Mouse (Mus musculus): ENCODE data around the gene Proser1. TPM values are rescaled to one million over a fixed set of nuclear protein-coding genes. Genes with fewer than 3 reads are reported as not detected.

Proser1 gene
- total RNA-seq, 2 experiments from 2014 or later = 22.1 to 24.6 TPM

DNA sequence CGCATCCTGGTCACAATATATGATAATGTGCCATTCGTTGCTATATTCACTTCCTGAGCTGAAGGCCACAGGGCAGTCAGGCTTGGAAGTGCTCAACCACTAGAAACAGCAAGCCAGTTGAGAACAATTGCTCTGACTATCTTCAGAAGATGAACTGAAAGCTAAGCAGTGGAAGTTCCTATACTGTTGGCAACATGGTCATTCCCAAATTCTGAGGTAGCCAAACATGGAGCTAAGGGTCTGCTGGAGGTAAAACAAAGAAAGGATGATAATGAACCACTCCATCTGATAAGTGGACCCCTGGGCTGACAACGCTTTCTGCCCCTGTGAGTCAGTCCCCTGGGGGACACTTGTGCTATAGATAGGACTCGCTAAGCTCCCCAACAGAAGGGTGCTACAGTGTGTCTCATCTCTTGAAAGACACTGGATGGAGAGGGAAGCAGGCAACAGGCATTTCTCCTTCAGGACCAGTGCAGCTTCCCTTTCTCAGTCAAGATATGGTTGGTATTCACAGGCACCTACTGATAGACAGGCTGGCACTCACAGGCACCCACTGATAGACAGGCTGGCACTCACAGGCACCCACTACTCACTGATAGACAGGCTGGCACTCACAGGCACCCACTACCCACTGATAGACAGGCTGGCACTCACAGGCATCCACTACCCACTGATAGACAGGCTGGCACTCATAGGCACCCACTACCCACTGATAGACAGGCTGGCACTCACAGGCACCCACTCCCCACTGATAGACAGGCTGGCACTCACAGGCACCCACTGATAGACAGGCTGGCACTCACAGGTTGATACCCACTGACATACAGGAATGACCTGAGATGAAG, 51.0 kb downstream of the Proser1 start:
- intact Hi-C loops (cut with DNase I) = no loop called here
- no peak for DNase-seq (ENCODE audit: extremely low spot score in 1 of 2, low spot score in 2 of 2)

DNA sequence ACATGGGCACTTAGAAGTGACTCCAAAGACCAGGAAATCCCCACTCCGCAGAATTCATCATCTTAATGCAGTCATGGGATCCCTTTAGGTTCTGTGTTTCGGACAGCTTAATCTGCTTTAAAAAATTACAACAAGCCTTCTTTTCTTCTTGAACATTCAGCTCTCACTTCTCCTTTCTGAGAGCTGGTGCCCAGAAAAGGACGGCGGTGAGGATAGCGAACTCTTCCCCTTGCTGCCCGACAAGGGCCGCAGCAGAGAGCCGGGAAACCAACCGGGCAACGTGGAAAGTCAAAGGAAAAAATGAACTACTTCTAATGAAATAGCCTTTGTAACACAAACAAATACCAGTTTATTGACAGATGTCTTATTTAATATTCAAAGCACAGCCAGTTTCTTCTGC, 59.3 kb downstream of the Proser1 start:
- intact Hi-C loops (cut with DNase I) = loop anchor here (10.0 kb wide), 3 partner anchors 132 to 792 kb away; partner anchors contain the start of genes Frem2 and Trpc4
- DNase-seq (ENCODE audit: extremely low spot score in 1 of 2, low spot score in 2 of 2) = no peak

DNA sequence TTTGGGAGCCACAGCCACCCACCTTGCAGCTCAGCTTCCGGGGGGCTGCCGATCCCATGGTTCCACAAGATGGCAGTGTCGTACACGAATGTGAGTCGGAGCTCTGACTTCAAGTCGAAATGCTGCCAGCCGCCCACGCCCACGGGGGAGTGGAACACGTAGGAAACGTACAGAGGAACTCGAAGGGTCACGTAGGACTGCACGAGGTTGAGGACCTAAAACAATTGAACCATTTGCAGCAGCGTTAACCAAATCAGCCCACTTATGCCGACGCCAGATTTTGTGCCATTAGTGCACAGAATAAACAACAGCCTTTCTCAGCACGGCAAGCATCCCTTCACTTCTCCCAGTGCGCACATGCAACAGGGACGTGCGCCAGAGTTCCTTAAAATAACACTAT, 62.3 kb downstream of the Proser1 start:
- intact Hi-C loops (cut with DNase I) = loop anchor here (2.0 to 10.0 kb wide), 5 partner anchors 65 to 789 kb away; partner anchors contain the start of genes Frem2 and Trpc4
- DNase-seq (ENCODE audit: extremely low spot score in 1 of 2, low spot score in 2 of 2) = peak; percentile 83 to 92

DNA sequence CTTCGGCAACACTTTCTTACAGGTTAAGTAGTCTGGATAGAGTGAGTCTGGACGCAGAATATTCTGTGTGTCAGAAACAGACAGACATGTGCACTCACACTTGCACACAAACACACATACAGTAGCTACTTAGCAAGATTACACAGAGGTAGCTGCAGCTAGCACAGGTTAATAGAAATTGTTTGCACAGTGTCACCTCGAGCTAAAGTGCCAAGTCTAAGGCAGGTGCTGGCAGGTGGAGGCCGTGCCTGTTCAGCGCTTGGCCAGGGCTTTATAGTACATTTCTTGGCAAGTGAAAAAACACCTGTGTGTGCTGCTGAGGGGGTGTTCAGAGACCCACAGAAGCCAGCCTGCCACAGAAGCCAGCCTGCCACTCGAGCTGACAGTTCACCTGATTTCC, 66.8 kb downstream of the Proser1 start:
- no peak for DNase-seq (ENCODE audit: extremely low spot score in 1 of 2, low spot score in 2 of 2)
- intact Hi-C loops (cut with DNase I) = no loop called here

Other genes with a start within 250 kb of the Proser1 start
- 10 to 100 TPM in 1 of 2 experiments, 1 to 10 TPM in 1; 9.9 to 10.5 TPM for gene Nhlrc3, start 334 bp upstream of the Proser1 start, total RNA-seq (2021)
- under 1 TPM in 1 of 2 experiments, not detected in 1; 0.26 TPM for gene Stoml3, start 25.0 kb downstream of the Proser1 start, total RNA-seq (2021)
- gene Frem2, start 193.7 kb downstream of the Proser1 start, total RNA-seq (2021) = 1 to 10 TPM; 5.2 to 6.2 TPM